Mouse (Mus musculus): ENCODE data around the gene Hepacam.

Hepacam gene

DNA sequence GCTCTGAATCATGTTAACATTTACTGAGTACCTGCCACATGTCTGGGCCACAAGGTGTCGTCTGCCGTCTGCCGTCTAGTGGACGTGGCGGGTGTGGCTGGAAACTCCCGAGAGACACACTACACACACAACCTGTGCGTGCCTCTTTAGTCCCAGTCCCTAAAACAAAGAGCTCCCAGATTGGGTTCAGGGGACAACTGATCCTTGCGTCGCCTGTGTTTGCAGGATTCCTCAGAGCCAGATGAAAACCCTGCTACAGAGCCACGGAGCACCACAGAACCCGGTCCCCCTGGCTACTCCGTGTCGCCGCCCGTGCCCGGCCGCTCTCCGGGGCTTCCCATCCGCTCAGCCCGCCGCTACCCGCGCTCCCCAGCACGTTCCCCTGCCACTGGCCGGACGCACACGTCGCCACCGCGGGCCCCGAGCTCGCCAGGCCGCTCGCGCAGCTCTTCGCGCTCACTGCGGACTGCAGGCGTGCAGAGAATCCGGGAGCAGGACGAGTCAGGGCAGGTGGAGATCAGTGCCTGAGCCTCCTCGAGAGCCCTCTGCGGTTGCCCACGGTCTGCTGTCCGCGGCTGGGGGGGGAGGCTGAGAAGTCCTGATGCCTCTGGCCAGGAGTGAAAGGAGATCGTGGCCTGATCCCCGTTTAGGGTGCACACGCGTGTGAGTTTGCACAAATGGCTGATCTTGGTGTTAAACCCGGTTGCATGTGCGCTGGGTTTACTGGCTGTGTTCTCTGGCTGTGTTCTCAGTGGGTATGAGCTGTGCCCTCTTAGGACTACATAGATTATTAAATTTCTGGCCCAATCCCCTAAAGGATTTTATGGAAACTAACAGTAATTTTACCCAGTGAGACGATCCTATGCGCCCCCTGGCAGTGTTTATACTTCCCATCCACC lies 17.4 kb downstream of the Hepacam start:
- DNase-seq (ENCODE audit: low spot score in 2 of 2), result no peak

- DNase-seq (ENCODE audit: low spot score in 2 of 2), result no peak
These were observed 23.7 kb downstream of the Hepacam start for GRCm38 (mm10) chr9:37390891-37391290.

- no peak for DNase-seq (ENCODE audit: low spot score in 2 of 2)
These were observed 24.9 kb downstream of the Hepacam start for GRCm38 (mm10) chr9:37392071-37392470.

DNA sequence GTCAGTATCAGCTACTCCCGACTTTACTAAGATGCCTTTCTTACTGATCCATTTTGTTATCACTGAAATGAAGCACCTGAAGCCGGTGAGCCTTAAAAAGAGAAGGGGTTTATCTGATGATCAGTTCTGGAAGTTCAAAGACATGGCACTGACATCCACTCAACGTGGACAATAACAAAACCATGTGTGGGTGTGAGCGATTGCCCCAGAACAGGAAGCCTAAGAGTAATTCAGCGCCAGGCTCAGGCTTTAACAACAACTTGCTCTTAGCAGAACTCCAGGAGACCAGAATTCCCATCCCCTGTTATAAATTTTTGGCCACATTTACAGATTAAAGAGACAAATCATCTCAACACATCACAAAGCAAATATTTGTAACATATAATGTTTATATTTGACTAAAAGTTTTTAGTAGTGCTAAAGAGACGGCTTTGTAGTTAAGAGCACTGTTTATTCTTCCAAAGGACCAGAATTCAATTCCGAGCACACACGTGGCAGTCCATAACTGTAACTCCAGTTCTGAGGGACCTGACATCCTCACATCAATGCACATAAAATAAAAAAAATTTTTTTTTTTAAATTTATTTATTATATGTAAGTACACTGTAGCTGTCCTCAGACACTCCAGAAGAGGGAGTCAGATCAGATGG lies 26.5 kb downstream of the Hepacam start:
- no peak for DNase-seq (ENCODE audit: low spot score in 2 of 2)

DNA sequence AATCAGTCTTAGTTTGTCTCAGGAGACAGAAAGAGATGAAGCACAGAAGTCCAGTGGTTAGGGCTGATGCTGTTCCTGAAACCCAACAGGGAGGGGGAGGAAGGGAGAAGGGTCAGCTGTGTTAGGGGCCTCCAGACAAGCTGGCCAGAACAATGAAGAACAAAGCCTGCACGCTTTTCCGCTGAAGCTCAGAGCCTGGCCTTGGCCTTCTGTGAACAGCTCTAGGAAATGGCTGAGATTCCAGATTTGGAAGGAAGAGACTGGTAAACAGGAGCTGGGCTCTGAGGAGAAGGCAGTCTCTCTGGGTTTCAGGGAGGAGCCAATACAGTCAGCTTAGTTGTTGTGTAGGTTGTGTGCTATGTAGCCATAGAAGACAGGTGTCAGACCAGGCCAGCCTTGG lies 33.4 kb downstream of the Hepacam start:
- no peak for DNase-seq (ENCODE audit: low spot score in 2 of 2)

- DNase-seq (ENCODE audit: low spot score in 2 of 2), result no peak
These were observed 34.7 kb downstream of the Hepacam start, which contains the start of gene Robo4 for GRCm38 (mm10) chr9:37401802-37402201. Gene Robo4 (plus strand): TSS chr9:37401897.

DNA sequence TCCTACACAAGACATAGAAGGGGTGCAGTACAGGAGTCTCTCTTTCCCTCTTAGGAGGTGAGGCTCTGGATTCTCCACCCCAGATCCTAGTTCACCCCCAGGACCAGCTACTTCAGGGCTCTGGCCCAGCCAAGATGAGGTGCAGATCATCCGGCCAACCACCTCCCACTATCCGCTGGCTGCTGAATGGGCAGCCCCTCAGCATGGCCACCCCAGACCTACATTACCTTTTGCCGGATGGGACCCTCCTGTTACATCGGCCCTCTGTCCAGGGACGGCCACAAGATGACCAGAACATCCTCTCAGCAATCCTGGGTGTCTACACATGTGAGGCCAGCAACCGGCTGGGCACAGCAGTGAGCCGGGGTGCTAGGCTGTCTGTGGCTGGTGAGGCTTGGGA lies 35.4 kb downstream of the Hepacam start:
- no peak for DNase-seq (ENCODE audit: low spot score in 2 of 2)

DNA sequence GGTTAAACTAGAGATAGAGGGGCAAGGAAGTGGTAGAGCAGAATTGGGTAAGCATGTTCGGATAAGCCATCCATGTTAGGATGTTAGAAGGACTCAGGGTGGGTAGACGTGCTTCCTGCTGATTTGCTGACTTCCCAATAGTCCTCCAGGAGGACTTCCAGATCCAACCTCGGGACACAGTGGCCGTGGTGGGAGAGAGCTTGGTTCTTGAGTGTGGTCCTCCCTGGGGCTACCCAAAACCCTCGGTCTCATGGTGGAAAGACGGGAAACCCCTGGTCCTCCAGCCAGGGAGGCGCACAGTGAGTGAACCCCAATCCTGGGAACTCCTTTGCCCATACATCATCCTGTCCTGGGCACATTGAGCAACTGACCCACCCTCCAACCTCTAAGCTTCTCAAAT lies 35.9 kb downstream of the Hepacam start:
- no peak for DNase-seq (ENCODE audit: low spot score in 2 of 2)

DNA sequence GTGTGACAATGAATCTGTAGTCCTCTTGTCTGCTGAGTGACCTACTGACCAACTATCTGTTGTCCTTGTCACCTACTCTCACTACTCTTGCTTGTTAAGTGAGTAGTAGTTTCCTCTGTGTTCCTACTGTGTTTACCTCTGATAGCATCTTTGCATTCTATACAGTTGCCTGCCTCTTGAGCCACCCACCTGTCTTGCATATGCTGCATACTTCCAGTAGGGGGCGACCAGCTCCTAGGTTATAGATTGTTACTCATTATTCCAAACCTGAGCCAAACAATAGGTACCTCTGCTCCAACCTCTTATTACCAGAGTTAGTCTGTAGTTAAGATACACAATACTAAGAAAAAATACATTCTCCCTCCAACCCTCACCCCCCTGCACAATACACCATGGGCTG lies 39.2 kb downstream of the Hepacam start:
- DNase-seq (ENCODE audit: low spot score in 2 of 2), result no peak

DNA sequence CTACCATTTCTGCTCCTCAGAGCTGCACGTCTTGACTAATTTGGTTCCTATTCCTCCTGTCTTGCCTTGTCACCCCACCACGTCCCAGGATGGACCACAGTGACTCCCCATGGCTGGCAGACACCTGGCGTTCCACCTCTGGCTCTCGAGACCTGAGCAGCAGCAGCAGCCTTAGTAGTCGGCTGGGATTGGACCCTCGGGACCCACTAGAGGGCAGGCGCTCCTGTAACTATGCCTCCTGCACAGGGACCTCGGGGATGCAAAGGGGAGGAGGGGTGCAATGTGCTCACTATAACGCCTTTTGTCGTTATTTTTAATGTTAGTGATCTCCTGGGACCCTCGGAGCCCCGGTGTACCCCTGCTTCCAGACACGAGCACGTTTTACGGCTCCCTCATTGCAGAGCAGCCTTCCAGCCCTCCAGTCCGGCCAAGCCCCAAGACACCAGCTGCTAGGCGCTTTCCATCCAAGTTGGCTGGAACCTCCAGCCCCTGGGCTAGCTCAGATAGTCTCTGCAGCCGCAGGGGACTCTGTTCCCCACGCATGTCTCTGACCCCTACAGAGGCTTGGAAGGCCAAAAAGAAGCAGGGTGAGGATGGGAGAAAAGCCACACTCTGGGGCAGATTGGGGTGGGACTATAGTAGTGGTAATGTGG lies 40.8 kb downstream of the Hepacam start:
- no peak for DNase-seq (ENCODE audit: low spot score in 2 of 2)

- no peak for DNase-seq (ENCODE audit: low spot score in 2 of 2)
These were observed 42.7 kb downstream of the Hepacam start for GRCm38 (mm10) chr9:37409698-37410445.

- DNase-seq (ENCODE audit: low spot score in 2 of 2), result no peak
These were observed 45.8 kb downstream of the Hepacam start for GRCm38 (mm10) chr9:37412989-37413388.

DNA sequence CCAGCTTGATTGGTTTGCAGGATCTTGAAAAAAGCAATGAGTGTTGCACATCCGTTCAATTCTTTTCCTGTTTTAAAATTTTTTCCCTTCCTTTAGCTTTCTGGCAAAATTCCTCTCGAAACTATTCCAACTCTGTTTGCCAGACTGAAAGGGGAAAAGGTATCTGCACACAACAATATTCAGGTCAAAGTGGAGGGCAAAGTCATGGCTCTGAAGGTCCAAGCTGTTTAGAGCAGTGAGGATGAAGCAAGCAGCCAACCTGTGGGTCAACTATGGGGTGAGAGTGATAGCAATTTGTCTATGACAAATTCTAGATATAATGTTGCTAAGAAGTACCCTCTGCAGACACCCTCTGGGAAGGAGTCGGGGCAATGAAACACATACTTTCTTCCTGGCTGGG lies 47.5 kb downstream of the Hepacam start:
- no peak for DNase-seq (ENCODE audit: low spot score in 2 of 2)

DNA sequence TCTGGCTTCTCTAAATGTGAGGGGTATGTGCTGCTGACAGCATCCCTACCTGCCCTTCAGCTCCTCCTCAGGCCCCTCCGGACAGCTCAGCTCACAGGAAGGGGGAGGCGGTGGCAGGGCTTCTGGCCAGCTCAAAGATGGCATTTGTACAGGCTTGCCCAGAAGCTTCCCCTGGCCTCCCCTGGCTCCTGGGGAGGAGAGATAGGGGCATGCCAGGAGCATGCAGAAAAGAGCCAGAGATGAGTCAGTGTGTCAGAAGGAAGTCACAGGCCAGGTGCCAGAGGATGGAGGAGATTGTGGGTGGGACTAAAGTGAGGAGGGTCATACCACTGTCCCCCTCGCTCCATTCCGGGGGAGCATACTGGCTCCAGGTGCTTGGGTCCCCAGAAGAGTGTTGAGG lies 51.6 kb downstream of the Hepacam start:
- DNase-seq (ENCODE audit: low spot score in 2 of 2), result no peak

DNA sequence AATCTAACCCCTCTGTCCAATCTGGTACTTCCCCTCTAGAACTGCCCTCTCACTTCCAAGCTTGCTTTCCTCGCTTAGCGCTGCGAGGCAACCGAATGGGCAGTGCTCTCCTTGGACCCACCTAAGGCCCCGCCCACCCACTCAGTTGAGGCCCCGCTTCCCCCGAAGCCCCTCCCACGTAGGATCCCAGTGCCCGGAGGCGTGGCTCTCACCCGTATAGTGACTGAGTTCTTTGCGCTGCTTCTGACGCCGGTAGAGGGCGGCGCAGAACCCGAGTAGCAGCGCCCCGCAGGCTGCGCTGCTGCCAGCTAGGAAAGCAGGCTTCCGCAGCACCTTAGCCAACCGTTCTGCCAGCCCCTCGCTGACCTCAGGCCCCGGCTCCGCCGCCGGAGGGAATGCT lies 53.5 kb downstream of the Hepacam start:
- peak; percentile 47 to 58 for DNase-seq (ENCODE audit: low spot score in 2 of 2)

- DNase-seq (ENCODE audit: low spot score in 2 of 2), result no peak
These were observed 54.1 kb downstream of the Hepacam start for GRCm38 (mm10) chr9:37421239-37421638.

GRCm38 (mm10) chr9:37429326-37429725 lies 62.2 kb downstream of the Hepacam start:
- DNase-seq (ENCODE audit: low spot score in 2 of 2), result no peak

DNA sequence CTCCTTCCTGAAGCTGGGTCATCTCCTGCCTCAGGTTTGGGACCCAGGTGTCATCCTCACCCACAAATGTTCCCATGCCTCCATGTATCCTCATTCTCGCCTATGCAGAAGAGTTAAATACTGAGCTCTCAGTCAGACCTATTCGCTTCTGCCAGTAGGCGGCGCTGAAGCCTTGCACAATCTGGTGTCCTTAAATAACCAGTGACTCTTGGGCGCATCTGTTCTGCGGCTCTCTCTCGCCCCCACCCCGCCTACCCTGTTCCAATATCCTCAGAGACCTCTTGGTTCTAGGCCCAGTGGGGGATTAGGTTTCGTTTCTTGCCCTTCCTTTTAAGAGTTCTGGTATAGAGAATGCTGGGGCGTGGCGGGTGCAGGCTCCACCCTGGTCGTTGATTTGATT lies 63.4 kb downstream of the Hepacam start:
- peak; percentile 89 to 94 for DNase-seq (ENCODE audit: low spot score in 2 of 2)

- no peak for DNase-seq (ENCODE audit: low spot score in 2 of 2)
These were observed 65.0 kb downstream of the Hepacam start for GRCm38 (mm10) chr9:37432026-37432666.

GRCm38 (mm10) chr9:37432720-37433421 lies 65.7 kb downstream of the Hepacam start, which contains the start of gene Robo3:
Gene Robo3 (minus strand): TSS chr9:37433246.
- no peak for DNase-seq (ENCODE audit: low spot score in 2 of 2)

All from right cerebral cortex, postnatal 36 days (tissue).